Mouse (Mus musculus) heart, postnatal 0 days (tissue): Measurements from ENCODE around the gene Tex35. TPM values are rescaled to one million over a fixed set of nuclear protein-coding genes. Genes with fewer than 3 reads are reported as not detected.

Experiments
- ATAC-seq: fragments of 200-750 bp; cut with Nextera tagmentation; 2 replicates; pipeline ENCODE4 v1.8.0; 2017; ENCODE audit warnings: low read depth, moderate number of reproducible peaks, moderate library complexity; ENCODE audit not compliant: insufficient read depth
- DNase-seq: peaks from one replicate; pipeline ENCODE4 v3.0.0-alpha.2; 2016; ENCODE audit warnings: low spot score
- H3K27ac ChIP-seq: fragments of 300-500 bp; sonication (generic); 2 replicates; pipeline ENCODE4 v1.5.1; 2014; ENCODE audit warnings: low read depth, mild to moderate bottlenecking
- H3K27me3 ChIP-seq: fragments of 300-500 bp; sonication (generic); 2 replicates; pipeline ENCODE4 v1.6.1; 2014; ENCODE audit warnings: low read length, mixed read lengths; ENCODE audit not compliant: control insufficient read depth, insufficient read depth
- H3K36me3 ChIP-seq: fragments of 300-500 bp; sonication (generic); replicated peaks from 2 replicates; pipeline ENCODE4 v1.6.1; 2014; ENCODE audit warnings: low read length, mixed read lengths; ENCODE audit not compliant: control insufficient read depth, insufficient read depth
- H3K4me1 ChIP-seq: fragments of 300-500 bp; sonication (generic); 2 replicates; pipeline ENCODE4 v1.6.1; 2014; ENCODE audit warnings: antibody characterized with exemption; ENCODE audit not compliant: control insufficient read depth, insufficient read depth
- H3K4me2 ChIP-seq: fragments of 300-500 bp; sonication (generic); 2 replicates; pipeline ENCODE4 v1.6.1; 2014; ENCODE audit warnings: low read depth, mild to moderate bottlenecking, low read length, moderate library complexity
- H3K4me3 ChIP-seq: fragments of 300-500 bp; sonication (generic); 2 replicates; pipeline ENCODE4 v1.5.1; 2014; ENCODE audit warnings: low read depth, low read length
- H3K9ac ChIP-seq: fragments of 300-500 bp; sonication (generic); replicated peaks from 2 replicates; pipeline ENCODE4 v1.6.1; 2014; ENCODE audit warnings: low read depth, low read length, mixed read lengths
- H3K9me3 ChIP-seq: fragments of 300-500 bp; sonication (generic); replicated peaks from 2 replicates; pipeline ENCODE4 v1.6.1; 2016; ENCODE audit warnings: low read length; ENCODE audit not compliant: control insufficient read depth
- CTCF ChIP-seq: IDR thresholded peaks from 2 replicates; pipeline ENCODE4 v1.5.1; 2016; ENCODE audit warnings: antibody characterized with exemption, control low read depth, low read depth
- EP300 ChIP-seq: IDR thresholded peaks from 2 replicates; pipeline ENCODE4 v1.6.1; 2016; ENCODE audit warnings: antibody characterized with exemption, low read depth
- WGBS: fragments of 180-500 bp; shearing (Covaris S2); extraction: QIAGEN DNeasy Blood & Tissue Kit; methylation state at CpG from one replicate; pipeline ENCODE4 v1.1.7; 2014; 5-methylcytosine and 5-hydroxymethylcytosine counted together
- polyA plus RNA-seq: library from polyadenylated mRNA; unstranded; fragments of >200 nt; fragmentation: Nextera tagmentation; extraction: Ambion mirVana; gene quantifications from 2 replicates; pipeline ENCODE4 v1.2.1, GENCODE M21; 2015
- total RNA-seq: library from RNA; depleted of rRNA; stranded (reverse); fragments of >200 nt; gene quantifications from 2 replicates; pipeline ENCODE4 v1.2.3, GENCODE M21; 2014; ENCODE audit warnings: low replicate concordance

The Tex35 gene
- total and polyA plus RNA-seq, 2 experiments from 2014 or later, result not detected

DNA sequence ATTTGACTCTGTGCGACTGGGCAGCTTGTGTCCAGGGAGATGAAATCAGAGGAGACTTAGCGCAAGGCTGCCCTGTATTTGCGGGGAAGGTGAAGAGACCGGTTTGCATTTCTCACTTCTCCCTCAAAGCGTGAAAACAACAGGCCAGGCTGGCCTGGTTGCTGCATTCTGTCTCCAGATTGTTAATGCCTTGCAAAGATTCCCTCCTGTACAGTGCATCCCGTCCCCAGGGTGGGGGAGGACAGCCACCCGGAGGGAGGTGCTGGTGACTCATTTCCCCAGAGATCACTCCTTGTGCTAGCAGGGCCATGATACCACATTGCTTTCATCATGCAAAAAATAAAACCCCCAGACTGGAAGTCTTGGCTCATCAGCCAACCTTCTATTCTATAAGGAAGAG lies 33.5 kb downstream of the Tex35 start:
- Histone ChIP-seq H3K4me1 (peaks cover 4% of the 10 kb centered on the region; the same call in 1 of the 2 replicates), H3K36me3 (no peaks in the 10 kb centered on the region), H3K4me2 (no peak overlapping the region), H3K27me3 (no peaks in the 10 kb centered on the region), H3K27ac (no peak overlapping the region), H3K9me3 (no peaks in the 10 kb centered on the region), H3K4me3 (no peak overlapping the region), H3K9ac (no peak overlapping the region)
- ATAC-seq (no peak), DNase-seq (no peak)
- WGBS, result 58% methylated on average over 7 of the region's 7 CpGs
- TF ChIP-seq EP300 (no peak), CTCF (no peak)

- DNase-seq (no peak), ATAC-seq (no peak)
- Histone ChIP-seq H3K9me3 (no peaks in the 10 kb centered on the region), H3K9ac (no peak overlapping the region), H3K4me2 (no peak overlapping the region), H3K27me3 (no peaks in the 10 kb centered on the region), H3K4me3 (no peak overlapping the region), H3K4me1 (no peaks in the 10 kb centered on the region), H3K36me3 (no peaks in the 10 kb centered on the region), H3K27ac (no peak overlapping the region)
- TF ChIP-seq EP300, result no peak
- no peak for TF ChIP-seq CTCF
- 68% methylated on average over 6 of the region's 6 CpGs for WGBS
These were observed 34.1 kb downstream of the Tex35 start for GRCm38 (mm10) chr1:157074371-157074770.

- Histone ChIP-seq H3K4me1 (no peaks in the 10 kb centered on the region), H3K27me3 (no peaks in the 10 kb centered on the region), H3K36me3 (no peaks in the 10 kb centered on the region), H3K9me3 (no peaks in the 10 kb centered on the region), H3K27ac (no peak overlapping the region), H3K9ac (no peak overlapping the region), H3K4me2 (no peak overlapping the region), H3K4me3 (no peak overlapping the region)
- DNase-seq (no peak), ATAC-seq (no peak)
- 61% methylated on average over 4 of the region's 4 CpGs for WGBS
- TF ChIP-seq EP300 (no peak), CTCF (no peak)
These were observed 34.9 kb downstream of the Tex35 start for GRCm38 (mm10) chr1:157073592-157073991.

GRCm38 (mm10) chr1:157069181-157069828 lies 39.2 kb downstream of the Tex35 start:
- H3K4me3 ChIP-seq, result no peak overlapping the region
- 87% methylated on average over 15 of the region's 15 CpGs for WGBS
- ATAC-seq (no peak), DNase-seq (no peak)
- H3K27me3 ChIP-seq, result no peaks in the 10 kb centered on the region
- no peaks in the 10 kb centered on the region for H3K36me3 ChIP-seq
- H3K9me3 ChIP-seq, result no peaks in the 10 kb centered on the region
- no peak for TF ChIP-seq CTCF
- no peak for TF ChIP-seq EP300
- no peak overlapping the region for H3K9ac ChIP-seq
- no peak overlapping the region for H3K27ac ChIP-seq
- H3K4me1 ChIP-seq, result 0 out of 2 replicates have a peak, but pooled peaks cover 3% of the 10 kb centered on the region
- H3K4me2 ChIP-seq, result no peak overlapping the region

GRCm38 (mm10) chr1:157068316-157068715 lies 40.2 kb downstream of the Tex35 start:
- Histone ChIP-seq H3K27me3 (no peaks in the 10 kb centered on the region), H3K27ac (no peak overlapping the region), H3K4me3 (no peak overlapping the region), H3K9ac (no peak overlapping the region), H3K36me3 (no peaks in the 10 kb centered on the region), H3K4me2 (no peak overlapping the region), H3K9me3 (no peaks in the 10 kb centered on the region), H3K4me1 (0 out of 2 replicates have a peak, but pooled peaks cover 3% of the 10 kb centered on the region)
- ATAC-seq (no peak), DNase-seq (no peak)
- TF ChIP-seq EP300, result no peak
- no peak for TF ChIP-seq CTCF
